Mouse (Mus musculus) activated CD4-positive, CD25-positive, alpha-beta regulatory T cell, adult 4 months (primary cell): Measurements from ENCODE around the gene Strip2. TPM values are rescaled to one million over a fixed set of nuclear protein-coding genes. Genes with fewer than 3 reads are reported as not detected.

Experiments used
- ATAC-seq: one replicate; pipeline ENCODE4 v1.8.0; 2017
- polyA plus RNA-seq, 2 experiments: library from polyadenylated mRNA; unstranded; fragments of 100-300 nt; shearing (Covaris generic); gene quantifications; one replicate each; pipeline ENCODE4 v1.2.1; 2017

Gene Strip2
- not detected for polyA plus RNA-seq

DNA sequence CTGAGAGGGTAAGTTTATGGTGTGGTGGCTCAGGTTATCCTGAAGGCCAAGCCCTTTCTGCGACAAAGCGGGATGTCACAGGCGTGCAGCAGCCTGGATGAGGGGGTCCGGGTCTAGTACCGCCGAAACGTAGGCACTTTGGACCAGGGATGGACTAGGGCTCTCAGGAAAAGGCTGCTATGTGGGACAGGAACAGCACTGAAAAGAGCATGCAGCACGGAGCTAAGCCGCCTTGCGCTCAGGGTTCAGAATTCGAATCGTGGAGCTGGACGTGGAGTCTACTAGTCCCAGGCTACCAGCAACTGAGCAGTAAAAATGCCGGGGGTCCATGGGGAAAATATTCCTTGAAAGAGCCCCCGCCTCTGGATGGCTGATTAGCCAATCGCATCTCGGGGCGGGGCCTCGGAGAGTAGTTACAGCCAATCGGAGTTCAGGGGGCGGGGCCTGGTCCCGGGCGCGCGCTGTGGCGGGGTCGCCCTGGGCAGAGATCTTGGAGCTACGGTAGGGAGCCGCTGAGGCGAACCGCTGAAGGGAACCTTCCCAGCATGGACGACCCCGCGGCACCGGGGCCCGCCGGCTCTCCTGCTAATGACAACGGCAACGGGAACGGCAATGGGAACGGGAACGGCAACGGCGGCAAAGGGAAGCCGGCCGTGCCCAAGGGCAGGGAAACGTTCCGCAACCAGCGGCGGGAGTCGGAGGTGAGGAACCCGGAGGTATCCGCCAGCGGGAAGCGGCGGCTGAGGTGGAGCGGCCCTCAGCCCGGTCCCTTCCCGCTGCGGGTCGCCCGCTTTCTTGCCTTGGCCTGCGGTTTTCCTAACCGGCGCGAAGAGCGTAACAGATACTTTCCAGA is at the start of gene Strip2:
Gene Strip2, plus strand, starts transcription at position 483 of the 853 bp plus-strand sequence.
- peak; percentile 94 for ATAC-seq

DNA sequence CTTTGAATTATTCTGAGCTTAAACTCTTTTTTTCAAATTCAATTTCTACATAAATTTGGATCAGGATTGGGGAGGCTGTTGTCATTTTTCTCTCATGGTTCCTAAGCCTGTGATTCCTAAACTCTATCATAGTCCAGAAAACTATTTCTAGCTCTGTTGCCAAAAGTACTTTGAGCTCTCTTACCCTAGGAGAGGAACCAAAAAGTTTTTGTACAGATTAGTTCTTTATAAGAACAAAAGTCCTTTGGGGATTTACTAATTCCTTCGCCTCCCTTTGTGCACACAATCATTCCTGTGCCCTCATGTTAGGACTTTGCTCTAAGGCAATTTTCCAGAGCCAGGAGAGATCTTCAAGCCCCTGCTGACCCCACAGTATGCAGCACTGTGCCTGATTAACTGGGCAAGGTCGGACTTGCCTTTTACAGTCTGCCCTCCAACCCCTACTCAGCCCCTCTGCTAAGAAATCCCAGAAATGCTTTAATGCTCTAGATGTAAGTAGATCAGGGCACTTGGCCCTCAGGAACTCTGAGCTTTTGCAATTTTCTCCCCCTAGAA is 48.4 kb upstream of the Strip2 start:
- ATAC-seq, result no peak

DNA sequence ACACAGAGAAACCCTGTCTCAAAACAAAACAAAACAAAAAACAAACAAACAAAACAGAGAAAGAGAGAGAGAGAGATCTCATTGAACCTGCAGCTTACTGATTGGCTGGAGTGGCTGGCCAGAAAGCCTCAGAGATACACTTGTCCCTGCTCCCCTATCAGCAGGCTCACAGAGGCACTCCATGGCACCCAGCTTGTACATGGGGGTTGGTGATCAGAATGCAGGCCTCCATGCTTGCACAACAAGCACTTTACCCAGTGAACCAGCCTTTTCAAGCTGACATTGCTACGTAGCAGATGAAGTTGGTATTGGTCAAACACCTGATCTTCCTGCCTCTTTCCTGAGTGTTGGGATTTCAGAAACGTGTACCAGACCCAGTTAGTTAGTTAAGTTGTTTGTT is 43.2 kb upstream of the Strip2 start:
- ATAC-seq, result no peak

GRCm38 (mm10) chr6:29875576-29875975 is 41.2 kb upstream of the Strip2 start:
- ATAC-seq, result no peak

DNA sequence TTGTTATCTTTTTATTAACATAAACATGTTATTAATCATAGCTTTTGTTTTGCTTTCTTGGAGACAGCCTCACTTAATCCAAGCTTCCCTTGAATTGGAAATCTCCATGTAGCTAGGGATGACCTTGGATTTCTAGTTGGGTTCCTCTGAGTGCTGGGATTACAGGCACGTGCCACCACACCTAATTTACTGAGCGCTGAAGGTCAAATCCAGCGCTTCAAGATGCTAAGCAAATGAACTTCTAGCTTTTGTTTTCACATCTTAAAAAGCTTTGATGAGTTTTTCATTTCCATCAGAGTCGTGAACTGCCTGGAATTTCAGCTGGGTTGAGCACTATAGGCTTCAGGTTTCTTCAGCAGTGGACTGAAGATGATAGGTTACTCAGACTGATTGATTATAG is 40.0 kb upstream of the Strip2 start:
- ATAC-seq, result no peak

- ATAC-seq, result no peak
These were observed 37.2 kb upstream of the Strip2 start for GRCm38 (mm10) chr6:29879579-29879978.

DNA sequence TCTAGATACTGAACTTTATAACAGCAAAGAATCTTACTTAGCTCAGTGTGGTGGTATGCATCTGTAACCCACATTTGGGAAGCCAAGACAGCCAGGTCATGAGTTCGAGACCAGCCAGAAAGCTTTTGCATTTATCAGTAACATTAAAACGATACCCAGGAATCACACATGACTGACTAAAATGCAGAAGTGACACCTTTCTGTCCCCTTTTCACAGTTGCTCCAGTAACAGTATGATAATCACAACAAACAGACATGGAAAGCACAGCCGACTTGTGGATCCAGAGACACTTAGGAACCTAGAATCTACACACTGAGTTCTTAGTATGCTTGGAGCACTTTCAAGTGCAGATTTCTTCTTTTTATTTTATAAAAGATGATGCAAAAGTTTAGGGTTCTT is 36.0 kb upstream of the Strip2 start:
- no peak for ATAC-seq

DNA sequence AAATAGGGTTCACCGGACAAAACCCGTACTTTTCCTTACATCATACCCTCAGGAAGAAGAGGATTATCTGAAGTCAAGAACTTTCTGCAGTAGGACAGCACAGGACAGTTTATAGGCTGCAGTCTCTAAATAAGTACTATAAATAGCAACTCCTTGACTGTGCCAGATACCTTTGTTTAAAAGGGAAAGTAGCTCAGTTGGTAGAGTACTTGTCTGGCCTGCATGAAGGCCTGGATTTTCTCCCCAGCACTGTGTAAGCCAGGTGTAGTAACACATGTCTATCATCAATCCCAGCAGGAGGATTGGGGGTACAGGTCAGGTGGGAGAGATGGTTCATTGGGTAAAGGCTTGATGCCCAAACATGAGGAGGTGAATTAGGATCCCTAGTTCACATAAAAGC is 34.9 kb upstream of the Strip2 start:
- ATAC-seq, result no peak

DNA sequence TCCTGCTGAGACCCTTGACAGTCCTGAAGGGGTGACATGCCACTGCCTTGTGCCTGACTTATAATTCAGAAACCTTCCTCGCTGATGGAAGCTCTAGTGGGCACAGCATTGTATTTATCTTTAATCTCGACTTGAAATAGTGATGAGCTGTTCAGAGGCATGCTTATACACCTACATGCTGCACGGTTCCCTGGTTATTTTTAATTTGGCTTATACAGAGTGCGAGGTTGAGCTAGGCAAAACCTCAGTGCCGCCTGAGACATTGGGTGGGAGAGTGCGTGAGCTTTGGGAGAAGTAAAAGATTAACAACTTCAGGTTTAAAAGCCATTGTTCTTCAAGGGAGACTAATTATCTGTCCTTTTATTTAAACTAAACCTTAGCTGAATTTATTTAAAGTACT is 33.9 kb upstream of the Strip2 start:
- no peak for ATAC-seq

DNA sequence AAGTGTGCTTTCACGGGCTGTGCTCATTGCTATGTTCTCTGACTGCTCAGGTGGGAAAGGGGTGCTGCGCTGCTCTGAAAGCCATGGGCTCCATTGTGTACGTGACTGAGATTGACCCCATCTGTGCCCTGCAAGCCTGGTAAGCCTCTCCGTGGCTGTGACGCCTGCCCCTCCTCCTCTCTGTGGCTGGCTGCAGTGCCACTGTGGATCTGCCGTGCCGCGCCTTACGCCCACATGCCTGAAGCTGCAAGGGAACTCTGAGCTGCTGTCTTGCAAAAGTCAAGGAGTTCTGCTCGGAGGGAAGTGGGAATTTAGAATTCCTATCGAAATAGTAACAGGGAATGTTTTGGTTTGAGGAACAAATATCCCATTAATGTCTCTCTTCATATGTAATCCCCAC is 25.7 kb upstream of the Strip2 start:
- ATAC-seq, result no peak

DNA sequence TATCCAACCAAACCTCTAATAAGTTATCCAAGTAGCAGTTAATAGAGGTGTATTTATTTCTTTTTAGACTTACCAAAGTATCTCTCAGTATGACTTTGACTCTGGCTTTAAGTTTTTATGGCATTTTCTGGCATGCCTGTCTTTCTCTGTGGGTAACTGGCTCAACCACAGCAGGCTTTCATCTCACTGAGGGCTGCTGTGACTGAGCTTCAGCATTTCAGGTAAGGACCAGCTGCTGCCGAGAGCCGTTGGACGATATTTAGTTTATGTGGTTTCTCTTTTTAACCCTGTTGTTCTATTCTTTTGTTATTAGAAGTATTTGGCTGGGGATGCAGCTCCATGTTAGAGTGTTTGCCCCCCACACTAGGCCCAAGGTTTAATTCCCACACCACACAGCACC is 19.8 kb upstream of the Strip2 start:
- ATAC-seq, result no peak

GRCm38 (mm10) chr6:29901450-29901849 is 15.4 kb upstream of the Strip2 start:
- no peak for ATAC-seq

GRCm38 (mm10) chr6:29902256-29902655 is 14.6 kb upstream of the Strip2 start:
- ATAC-seq, result no peak

DNA sequence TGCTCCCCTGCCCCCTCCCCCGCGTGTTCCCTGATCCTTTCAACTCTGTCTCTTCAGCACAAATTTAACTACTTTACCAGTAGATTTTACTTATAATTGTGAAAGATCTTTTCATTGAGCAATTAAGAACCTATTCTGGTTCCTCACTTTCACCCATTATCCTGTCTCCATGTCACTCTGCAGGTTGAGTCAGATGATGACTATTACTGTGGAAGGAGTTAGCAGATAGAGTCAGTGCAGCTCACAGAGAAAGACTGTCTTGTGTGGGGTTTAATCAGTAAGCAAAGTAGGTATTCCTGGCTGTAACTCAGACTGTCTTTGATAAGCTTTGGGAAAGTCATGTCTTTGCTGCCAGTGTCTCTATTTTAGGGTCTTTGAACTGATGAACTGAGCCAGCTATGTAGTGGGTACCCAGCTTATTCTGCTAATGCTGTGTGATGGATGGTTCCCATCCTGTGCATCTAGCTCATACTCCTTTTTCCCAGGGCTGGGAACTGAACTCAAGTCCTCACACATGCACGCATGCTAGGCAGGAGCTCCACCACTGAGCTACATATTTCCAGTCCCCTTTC is 13.4 kb upstream of the Strip2 start:
- no peak for ATAC-seq

GRCm38 (mm10) chr6:29904281-29904680 is 12.5 kb upstream of the Strip2 start:
- ATAC-seq, result no peak

DNA sequence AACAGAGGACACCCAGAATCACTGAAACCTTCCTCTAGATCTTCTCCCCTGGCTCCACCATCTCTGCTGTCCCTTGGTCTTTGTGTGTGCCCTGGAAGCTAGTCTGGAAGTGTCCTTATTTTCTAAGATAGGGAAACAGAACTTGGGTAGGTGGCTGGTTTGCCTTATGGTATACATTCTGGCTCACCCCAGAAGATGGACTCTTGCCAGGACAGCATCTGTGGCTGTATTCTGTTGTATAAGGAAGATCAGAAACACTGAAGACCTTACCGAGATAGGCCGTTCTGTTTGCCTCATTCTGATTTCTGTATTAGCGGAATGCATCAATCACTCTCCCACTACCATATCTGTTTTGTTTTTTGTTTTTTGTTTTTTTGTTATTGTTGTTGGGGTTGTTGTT is 6.2 kb upstream of the Strip2 start:
- ATAC-seq, result no peak

DNA sequence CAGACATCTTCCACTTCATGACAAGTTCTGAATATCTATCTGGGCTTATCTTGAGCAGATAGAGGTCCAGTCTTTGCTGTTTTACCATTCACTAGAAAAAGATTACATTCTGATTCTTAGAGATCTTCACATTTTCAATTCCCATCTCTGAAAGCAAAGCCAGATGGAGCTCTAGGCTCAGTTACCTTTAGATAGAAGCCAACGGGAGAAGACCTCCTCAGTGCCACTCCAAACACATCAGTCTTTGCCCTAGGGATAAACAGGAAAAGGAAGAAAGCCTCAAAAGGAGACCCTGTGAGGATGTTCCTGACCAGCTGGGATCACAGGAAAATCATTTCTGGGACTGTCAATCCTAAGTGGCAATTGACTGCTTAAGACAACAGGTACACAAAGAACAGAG is 3.1 kb upstream of the Strip2 start:
- no peak for ATAC-seq

DNA sequence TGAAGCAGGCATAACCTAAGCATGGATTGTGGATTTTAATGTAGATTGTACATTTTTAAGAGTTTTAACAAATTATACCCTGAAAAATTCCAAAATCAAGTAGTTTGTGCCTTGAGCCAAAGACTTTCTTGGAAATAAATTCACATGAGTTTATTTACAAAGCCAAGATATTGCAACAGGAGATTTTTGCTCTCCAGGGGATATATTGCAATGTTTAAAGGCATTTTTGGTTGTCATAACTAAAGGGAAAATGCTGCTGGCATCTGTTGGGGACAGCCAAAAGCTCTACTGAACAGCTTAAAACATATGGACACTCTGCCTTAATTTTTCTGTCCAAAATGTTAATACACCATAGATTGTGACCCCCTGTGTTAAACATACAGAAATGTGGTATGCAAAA is 2.7 kb upstream of the Strip2 start:
- ATAC-seq, result no peak

DNA sequence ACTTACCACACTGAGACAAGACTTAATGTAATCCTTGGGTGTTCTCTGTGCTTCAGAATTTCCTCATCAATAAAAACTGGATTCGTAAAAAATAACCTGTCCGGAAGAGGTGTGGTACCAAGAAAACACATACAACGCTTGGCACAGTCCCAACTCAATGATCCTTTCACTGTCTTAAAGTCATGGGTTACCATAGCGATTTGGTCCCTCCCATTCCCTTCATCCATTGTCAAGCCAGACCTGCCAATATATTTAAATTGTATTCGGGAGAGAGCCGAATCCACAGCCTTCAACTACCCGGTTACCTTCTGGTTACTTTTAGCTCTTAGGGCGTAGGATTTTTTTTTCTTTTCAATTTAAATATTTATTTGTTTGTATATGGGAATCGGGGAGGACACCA is 976 bp upstream of the Strip2 start:
- ATAC-seq, result no peak

GRCm38 (mm10) chr6:29917383-29917720 is 540 bp downstream of the Strip2 start:
- no peak for ATAC-seq

- ATAC-seq, result no peak
These were observed 1.1 kb downstream of the Strip2 start for GRCm38 (mm10) chr6:29917947-29918346.

- ATAC-seq, result no peak
These were observed 6.7 kb downstream of the Strip2 start for GRCm38 (mm10) chr6:29923501-29923900.

DNA sequence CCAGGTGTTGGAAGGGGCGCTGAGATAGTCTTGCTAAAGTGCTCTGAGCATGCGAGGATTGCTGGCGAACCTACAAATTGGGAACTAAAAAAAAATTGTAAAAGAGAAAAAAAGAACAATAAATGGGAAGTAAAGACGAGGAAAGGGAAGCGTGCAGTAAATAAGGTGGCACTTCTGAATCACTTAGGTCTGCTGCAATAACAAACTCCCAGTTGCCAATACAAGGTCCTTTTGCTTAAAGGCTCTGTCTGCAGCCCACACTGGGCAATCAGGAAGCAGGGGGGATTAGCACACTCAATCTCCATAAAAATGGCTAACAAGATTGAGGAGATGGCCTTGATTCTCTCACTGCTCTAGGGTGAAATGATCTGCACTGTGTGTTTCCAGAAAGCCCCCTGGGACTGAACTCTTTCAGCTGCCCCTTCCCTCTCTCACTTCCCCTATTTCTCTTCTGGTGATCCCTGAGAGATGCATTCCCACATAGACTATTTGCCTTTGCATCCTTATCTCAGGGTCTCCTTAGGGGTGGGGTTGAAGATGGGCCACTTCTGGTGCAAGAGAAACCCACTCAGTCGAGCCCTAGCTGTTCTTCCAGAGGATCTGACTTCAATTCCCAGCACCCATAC is 8.9 kb downstream of the Strip2 start:
- ATAC-seq, result no peak

DNA sequence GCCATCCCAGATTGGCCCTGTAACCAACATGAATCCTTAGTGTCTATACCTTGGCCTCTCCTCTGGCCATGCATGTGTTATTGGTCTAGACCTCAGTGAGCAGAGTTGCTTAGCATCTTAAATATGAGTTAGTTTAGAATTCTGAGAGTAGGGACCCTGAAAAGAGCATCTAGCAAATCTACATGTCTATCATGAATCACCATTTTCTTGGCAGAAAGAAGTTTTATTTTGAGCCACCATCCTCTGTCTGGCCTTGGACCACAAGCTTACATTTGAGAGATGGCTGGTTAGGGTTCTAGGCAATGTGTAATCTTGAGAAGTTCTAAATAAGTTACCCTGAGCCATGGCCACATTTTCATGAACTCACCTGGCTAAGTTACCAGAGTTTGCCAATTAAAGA is 13.3 kb downstream of the Strip2 start:
- no peak for ATAC-seq
